Mouse (Mus musculus) forebrain, postnatal 0 days (tissue): ENCODE results near the gene Serpinc1. TPM values are rescaled to one million over a fixed set of nuclear protein-coding genes. Genes with fewer than 3 reads are reported as not detected.
"Not testable (repeated sequence)": the region's sequence is repeated elsewhere in the genome, so short reads cannot be mapped to it uniquely, and the experiment has no call there.

Experiments
- ATAC-seq: fragments of 200-750 bp; cut with Nextera tagmentation; 2 replicates; pipeline ENCODE4 v1.8.0; 2017; ENCODE audit warnings: mild to moderate bottlenecking, moderate library complexity
- DNase-seq: peaks from one replicate; pipeline ENCODE4 v3.0.0-alpha.2; 2015
- H3K27ac ChIP-seq: fragments of 300-500 bp; sonication (generic); 2 replicates; pipeline ENCODE4 v1.5.1; 2014; ENCODE audit warnings: low read depth, mild to moderate bottlenecking, antibody characterized with exemption, low read length, moderate library complexity, mixed read lengths
- H3K27me3 ChIP-seq: fragments of 300-500 bp; sonication (generic); 2 replicates; pipeline ENCODE4 v1.6.1; 2014; ENCODE audit warnings: mild to moderate bottlenecking, low read length, mixed read lengths; ENCODE audit not compliant: insufficient read depth
- H3K36me3 ChIP-seq: fragments of 300-500 bp; sonication (generic); 2 replicates; pipeline ENCODE4 v1.6.1; 2014; ENCODE audit warnings: mild to moderate bottlenecking, moderate library complexity; ENCODE audit not compliant: insufficient read depth
- H3K4me1 ChIP-seq: fragments of 300-500 bp; sonication (generic); 2 replicates; pipeline ENCODE4 v1.6.1; 2014; ENCODE audit warnings: antibody characterized with exemption; ENCODE audit not compliant: insufficient read depth
- H3K4me2 ChIP-seq: fragments of 300-500 bp; sonication (generic); 2 replicates; pipeline ENCODE4 v1.6.1; 2014; ENCODE audit warnings: low read depth, mild to moderate bottlenecking, moderate library complexity
- H3K4me3 ChIP-seq: fragments of 300-500 bp; sonication (generic); 2 replicates; pipeline ENCODE4 v1.5.1; 2014; ENCODE audit warnings: low read depth, low read length, mixed read lengths
- H3K9ac ChIP-seq: fragments of 300-500 bp; sonication (generic); 2 replicates; pipeline ENCODE4 v1.6.1; 2014; ENCODE audit warnings: mild to moderate bottlenecking
- H3K9me3 ChIP-seq: fragments of 300-500 bp; sonication (generic); 2 replicates; pipeline ENCODE4 v1.6.1; 2016; ENCODE audit warnings: low read length
- CTCF ChIP-seq: sonication (generic); IDR thresholded peaks from 2 replicates; pipeline ENCODE4 v1.5.1; 2016; ENCODE audit warnings: antibody characterized with exemption, control low read depth, low read depth
- WGBS: fragments of 180-500 bp; shearing (Covaris S2); extraction: QIAGEN DNeasy Blood & Tissue Kit; methylation state at CpG from one replicate; pipeline ENCODE4 v1.1.7; 2014; 5-methylcytosine and 5-hydroxymethylcytosine counted together
- polyA plus RNA-seq: library from polyadenylated mRNA; unstranded; fragments of >200 nt; fragmentation: Nextera tagmentation; extraction: Ambion mirVana; gene quantifications from 2 replicates; pipeline ENCODE4 v1.2.1, GENCODE M21; 2015
- total RNA-seq: library from RNA; depleted of rRNA; stranded (reverse); fragments of >200 nt; gene quantifications from 2 replicates; pipeline ENCODE4 v1.2.3, GENCODE M21; 2014

Serpinc1 gene
- total and polyA plus RNA-seq, 2 experiments from 2014 or later = 0.10 to 2.3 TPM

DNA sequence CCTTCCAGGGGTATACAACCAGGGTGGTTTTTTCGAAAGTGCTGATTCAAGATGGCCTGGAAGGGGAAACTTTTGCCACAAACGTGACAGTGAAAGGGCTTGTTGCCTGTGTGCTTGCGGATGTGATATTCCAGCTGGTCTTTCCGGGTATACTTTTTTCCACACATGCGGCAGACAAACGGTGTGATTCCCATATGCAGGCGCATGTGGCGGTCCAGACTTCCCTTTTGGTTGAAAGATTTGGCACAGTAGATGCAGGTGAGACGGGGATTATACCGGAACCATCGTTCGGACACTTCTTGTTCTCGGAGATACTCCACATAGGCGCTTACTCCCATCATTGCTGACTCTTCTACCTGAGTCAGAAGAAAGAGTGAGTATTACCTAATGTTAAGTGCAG is 41.7 kb downstream of the Serpinc1 start:
- H3K9me3 ChIP-seq = no peaks in the 10 kb centered on the region
- TF ChIP-seq CTCF = no peak
- H3K4me3 ChIP-seq = no peak overlapping the region
- no peak overlapping the region for H3K27ac ChIP-seq
- ATAC-seq (no peak), DNase-seq (no peak)
- H3K4me1 ChIP-seq = no peaks in the 10 kb centered on the region
- H3K4me2 ChIP-seq = no peak overlapping the region
- peaks cover 29% of the 10 kb centered on the region for H3K36me3 ChIP-seq
- H3K27me3 ChIP-seq = no peaks in the 10 kb centered on the region
- WGBS = 95% methylated on average over 14 of the region's 14 CpGs
- H3K9ac ChIP-seq = no peak overlapping the region

GRCm38 (mm10) chr1:161025410-161026210 is 47.2 kb downstream of the Serpinc1 start:
- ATAC-seq (no peak), DNase-seq (no peak)
- no peak overlapping the region for H3K4me3 ChIP-seq
- 83% methylated on average over 5 of the region's 5 CpGs for WGBS
- TF ChIP-seq CTCF = no peak
- no peaks in the 10 kb centered on the region for H3K9me3 ChIP-seq
- no peaks in the 10 kb centered on the region for H3K4me1 ChIP-seq
- H3K27me3 ChIP-seq = no peaks in the 10 kb centered on the region
- H3K9ac ChIP-seq = no peak overlapping the region
- H3K27ac ChIP-seq = no peak overlapping the region; the same call in 1 of the 2 replicates
- H3K36me3 ChIP-seq = peaks cover 22% of the 10 kb centered on the region; the same call in 1 of the 2 replicates
- no peak overlapping the region for H3K4me2 ChIP-seq

- Histone ChIP-seq H3K27ac (no peak overlapping the region), H3K4me1 (no peaks in the 10 kb centered on the region), H3K4me3 (no peak overlapping the region), H3K4me2 (no peak overlapping the region), H3K36me3 (peaks cover 30% of the 10 kb centered on the region; the same call in 1 of the 2 replicates), H3K27me3 (no peaks in the 10 kb centered on the region), H3K9ac (no peak overlapping the region), H3K9me3 (no peaks in the 10 kb centered on the region)
- WGBS = 96% methylated on average over 2 of the region's 2 CpGs
- DNase-seq = no peak
- no peak for ATAC-seq
- TF ChIP-seq CTCF = no peak
These were observed 48.8 kb downstream of the Serpinc1 start for GRCm38 (mm10) chr1:161027196-161027595.

DNA sequence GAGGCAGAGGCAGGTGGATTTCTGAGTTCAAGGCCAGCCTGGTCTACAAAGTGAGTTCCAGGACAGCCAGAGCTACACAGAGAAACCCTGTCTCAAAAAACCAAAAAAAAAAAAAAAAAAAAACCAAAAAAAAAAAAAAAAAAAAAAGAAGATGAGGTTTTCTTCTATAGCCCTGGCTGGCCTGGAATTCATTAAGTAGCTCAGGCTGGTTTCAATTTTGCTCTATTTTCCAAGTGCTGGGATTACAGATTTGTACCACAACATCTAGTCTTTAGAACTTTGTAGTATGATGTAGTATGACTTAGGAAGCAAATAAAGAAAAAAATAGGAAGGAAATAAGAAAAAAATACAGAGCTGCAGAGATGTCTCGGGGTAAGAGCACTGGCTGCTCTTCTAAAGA is 50.0 kb downstream of the Serpinc1 start:
- not testable (repeated sequence) for H3K27me3 ChIP-seq, H3K4me2 ChIP-seq, H3K9ac ChIP-seq, H3K9me3 ChIP-seq, DNase-seq, H3K4me3 ChIP-seq, H3K4me1 ChIP-seq, H3K27ac ChIP-seq, ATAC-seq
- H3K36me3 ChIP-seq = peaks cover 34% of the 10 kb centered on the region; the same call in 1 of the 2 replicates
- 93% methylated on average over 1 of the region's 1 CpGs for WGBS

GRCm38 (mm10) chr1:161030058-161030457 is 51.7 kb downstream of the Serpinc1 start:
- Histone ChIP-seq H3K27ac (no peak overlapping the region), H3K9ac (no peak overlapping the region), H3K4me1 (peaks cover 6% of the 10 kb centered on the region; the same call in 1 of the 2 replicates), H3K9me3 (no peaks in the 10 kb centered on the region), H3K27me3 (no peaks in the 10 kb centered on the region), H3K36me3 (peaks cover 32% of the 10 kb centered on the region; the same call in 1 of the 2 replicates), H3K4me3 (no peak overlapping the region), H3K4me2 (no peak overlapping the region)
- ATAC-seq = no peak
- no peak for DNase-seq
- 95% methylated on average over 3 of the region's 3 CpGs for WGBS
- no peak for TF ChIP-seq CTCF

GRCm38 (mm10) chr1:161031881-161032280 is 53.5 kb downstream of the Serpinc1 start:
- Histone ChIP-seq H3K9ac (no peak overlapping the region), H3K4me3 (no peak overlapping the region), H3K36me3 (peaks cover 36% of the 10 kb centered on the region; the same call in 1 of the 2 replicates), H3K4me1 (peaks cover 10% of the 10 kb centered on the region; the same call in 1 of the 2 replicates), H3K27me3 (no peaks in the 10 kb centered on the region), H3K27ac (no peak overlapping the region), H3K9me3 (no peaks in the 10 kb centered on the region), H3K4me2 (no peak overlapping the region)
- no peak for ATAC-seq
- TF ChIP-seq CTCF = no peak
- 93% methylated on average over 9 of the region's 9 CpGs for WGBS
- DNase-seq = no peak

- no peak overlapping the region for H3K9ac ChIP-seq
- ATAC-seq (no peak), DNase-seq (no peak)
- H3K9me3 ChIP-seq = no peaks in the 10 kb centered on the region
- TF ChIP-seq CTCF = no peak
- H3K36me3 ChIP-seq = peaks cover 33% of the 10 kb centered on the region
- H3K4me1 ChIP-seq = peaks cover 11% of the 10 kb centered on the region; the same call in 1 of the 2 replicates
- no peak overlapping the region for H3K4me3 ChIP-seq
- 93% methylated on average over 7 of the region's 7 CpGs for WGBS
- no peak overlapping the region for H3K4me2 ChIP-seq
- no peaks in the 10 kb centered on the region for H3K27me3 ChIP-seq
- no peak overlapping the region for H3K27ac ChIP-seq
These were observed 54.0 kb downstream of the Serpinc1 start for GRCm38 (mm10) chr1:161032345-161032744.
